Mouse (Mus musculus): Measurements from ENCODE around the gene Kcnn4.

DNA sequence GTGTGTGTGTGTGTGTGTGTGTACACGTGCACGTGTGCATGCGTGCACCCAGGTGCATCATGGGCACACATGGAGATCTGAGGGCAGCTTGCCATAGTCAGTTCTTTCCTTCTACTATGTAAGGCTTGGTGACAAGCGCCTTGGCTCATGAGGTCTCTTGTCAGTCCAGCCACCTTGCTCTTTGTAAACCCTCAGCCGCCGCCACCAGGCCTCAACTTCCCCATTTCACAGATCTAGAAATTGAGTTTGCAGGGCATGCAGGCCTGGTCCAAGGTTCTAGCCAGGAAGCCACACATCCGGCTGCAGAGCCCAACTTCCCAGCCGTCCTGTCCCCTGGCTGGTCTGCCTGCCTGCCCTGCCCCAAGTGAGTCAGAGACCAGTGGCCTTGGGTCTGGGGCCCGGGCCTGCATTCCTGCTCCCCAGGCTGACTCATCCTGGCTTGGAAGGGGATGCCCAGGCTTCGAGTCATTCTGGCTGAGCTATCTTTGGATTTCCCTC lies 17.0 kb downstream of the Kcnn4 start:
- no peak for TF ChIP-seq POLR2A (IDR thresholded peaks at IDR 0.05; ENCODE audit: control insufficient read depth, extremely low read depth, insufficient read depth, low read length, poor library complexity)
- TF ChIP-seq CTCF (IDR thresholded peaks at IDR 0.05; ENCODE audit: borderline replicate concordance, control insufficient read depth, extremely low read depth, insufficient read depth, low read length, poor library complexity): no peak
